Mouse (Mus musculus) intestine, postnatal 0 days (tissue): ENCODE measurements at regions not wholly inside any gene's neighbourhood (a gene's known extent, or its start where the extent isn't known, plus 50 kb on each side); places are given as distances from the start of the nearest gene placed in this dataset.

ENCODE experiments used
- ATAC-seq: fragments of 200-750 bp; cut with Nextera tagmentation; 2 replicates; pipeline ENCODE4 v1.8.0; 2017; ENCODE audit warnings: mild to moderate bottlenecking, moderate TSS enrichment, moderate library complexity
- H3K27ac ChIP-seq: fragments of 300-500 bp; sonication (generic); 2 replicates; pipeline ENCODE4 v1.5.1; 2014; ENCODE audit warnings: mild to moderate bottlenecking, low read depth, low read length, moderate library complexity
- H3K27me3 ChIP-seq: fragments of 300-500 bp; sonication (generic); replicated peaks from 2 replicates; pipeline ENCODE4 v1.6.1; 2014; ENCODE audit warnings: low read length, mixed read lengths; ENCODE audit not compliant: control insufficient read depth, insufficient read depth
- H3K36me3 ChIP-seq: fragments of 300-500 bp; sonication (generic); 2 replicates; pipeline ENCODE4 v1.6.1; 2014; ENCODE audit warnings: mild to moderate bottlenecking, moderate library complexity; ENCODE audit not compliant: control insufficient read depth, insufficient read depth
- H3K4me1 ChIP-seq: fragments of 300-500 bp; sonication (generic); replicated peaks from 2 replicates; pipeline ENCODE4 v1.6.1; 2014; ENCODE audit warnings: antibody characterized with exemption, low read length, mixed read lengths; ENCODE audit not compliant: control insufficient read depth, insufficient read depth
- H3K4me2 ChIP-seq: fragments of 300-500 bp; sonication (generic); replicated peaks from 2 replicates; pipeline ENCODE4 v1.6.1; 2014; ENCODE audit warnings: low read depth, mild to moderate bottlenecking, moderate library complexity
- H3K4me3 ChIP-seq: fragments of 300-500 bp; sonication (generic); 2 replicates; pipeline ENCODE4 v1.5.1; 2014; ENCODE audit warnings: low read depth, low read length
- H3K9ac ChIP-seq: fragments of 300-500 bp; sonication (generic); 2 replicates; pipeline ENCODE4 v1.6.1; 2014; ENCODE audit warnings: mild to moderate bottlenecking, low read depth, low read length
- H3K9me3 ChIP-seq: fragments of 300-500 bp; sonication (generic); 2 replicates; pipeline ENCODE4 v1.6.1; 2016; ENCODE audit warnings: mixed run types; ENCODE audit not compliant: control insufficient read depth
- CTCF ChIP-seq: sonication (generic); IDR thresholded peaks from 2 replicates; pipeline ENCODE4 v1.5.1; 2016; ENCODE audit warnings: low read depth, mild to moderate bottlenecking, control low read depth, antibody characterized with exemption, moderate library complexity
- WGBS: fragments of 180-500 bp; shearing (Covaris S2); extraction: QIAGEN DNeasy Blood & Tissue Kit; methylation state at CpG from one replicate; pipeline ENCODE4 v1.1.7; 2014; 5-methylcytosine and 5-hydroxymethylcytosine counted together

GRCm38 (mm10) chr10:52578238-52578832, 112.0 kb upstream of the Slc35f1 start:
- no peak overlapping the region for H3K27ac ChIP-seq
- H3K9ac ChIP-seq: no peak overlapping the region
- no peaks in the 10 kb centered on the region for H3K9me3 ChIP-seq
- H3K36me3 ChIP-seq: no peaks in the 10 kb centered on the region
- ATAC-seq: no peak
- no peak overlapping the region for H3K4me2 ChIP-seq
- WGBS: 78% methylated on average over 3 of the region's 3 CpGs
- H3K27me3 ChIP-seq: no peaks in the 10 kb centered on the region
- no peaks in the 10 kb centered on the region for H3K4me1 ChIP-seq
- no peak for TF ChIP-seq CTCF
- H3K4me3 ChIP-seq: no peak overlapping the region

DNA sequence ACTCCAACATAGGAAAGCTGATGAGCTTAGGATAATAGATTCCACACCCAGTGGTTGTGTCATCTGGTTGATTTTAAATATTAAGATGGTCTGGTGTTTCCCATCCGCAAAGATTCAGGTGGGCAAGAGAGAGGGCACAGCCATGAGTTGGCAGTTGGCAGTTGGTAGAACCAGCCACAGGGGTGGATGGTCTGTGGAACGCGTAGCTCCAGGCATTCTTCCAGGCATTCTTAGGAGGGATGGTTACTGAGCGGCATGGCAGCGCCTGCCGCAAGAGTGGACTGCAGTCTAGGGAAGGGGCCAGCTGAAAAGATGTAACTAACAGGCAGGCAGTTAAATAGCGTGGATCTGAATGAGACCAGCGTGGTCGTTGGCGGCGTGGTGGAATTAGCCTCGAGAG, 96.6 kb upstream of the Slc35f1 start:
- H3K4me3 ChIP-seq: no peak overlapping the region
- no peaks in the 10 kb centered on the region for H3K27me3 ChIP-seq
- ATAC-seq: no peak
- no peaks in the 10 kb centered on the region for H3K36me3 ChIP-seq
- no peak overlapping the region for H3K9ac ChIP-seq
- no peaks in the 10 kb centered on the region for H3K4me1 ChIP-seq
- 95% methylated on average over 12 of the region's 12 CpGs for WGBS
- no peaks in the 10 kb centered on the region for H3K9me3 ChIP-seq
- H3K27ac ChIP-seq: no peak overlapping the region
- TF ChIP-seq CTCF: no peak
- H3K4me2 ChIP-seq: no peak overlapping the region
